ENCODE assay signal across 7 mouse cellular contexts in genomic region chr16:4267857-4268666, GRCm38 (mm10). TPM values are rescaled to one million over a fixed set of nuclear protein-coding genes. Genes with fewer than 3 reads are reported as not detected.
DNase-seq lines count a peak whose midpoint lies in the region; ATAC-seq and TF ChIP-seq lines count a peak whose summit lies in the region.

No protein-coding gene starts in this region.

- peak overlapping the region; percentile 56 for H3K9ac ChIP-seq in limb, embryonic 14.5 days (ENCODE audit: low read depth, low read length, severe bottlenecking)
- peak overlapping the region; percentile 65 for H3K9ac ChIP-seq in midbrain, embryonic 16.5 days (ENCODE audit: low read depth, low read length)

- H3K36me3 ChIP-seq in embryonic facial prominence, embryonic 10.5 days (replicated peaks): no peaks in the 10 kb centered on the region
- no peaks in the 10 kb centered on the region for H3K36me3 ChIP-seq in limb, embryonic 14.5 days (ENCODE audit: control insufficient read depth, insufficient read depth, low read length)
- no peaks in the 10 kb centered on the region for H3K36me3 ChIP-seq in midbrain, embryonic 16.5 days (ENCODE audit: control insufficient read depth, insufficient read depth, low read length)

- H3K4me1 ChIP-seq in embryonic facial prominence, embryonic 10.5 days: peaks cover 10% of the 10 kb centered on the region
- peaks cover 17% of the 10 kb centered on the region for H3K4me1 ChIP-seq in limb, embryonic 14.5 days (ENCODE audit: control insufficient read depth, insufficient read depth, low read length)
- peaks cover 3% of the 10 kb centered on the region; the same call in 1 of the 2 replicates for H3K4me1 ChIP-seq in midbrain, embryonic 16.5 days (ENCODE audit: control insufficient read depth, insufficient read depth, low read length)

- H3K27me3 ChIP-seq in embryonic facial prominence, embryonic 10.5 days (replicated peaks; ENCODE audit: low read depth, poor library complexity, severe bottlenecking): peaks cover 16% of the 10 kb centered on the region
- H3K27me3 ChIP-seq in limb, embryonic 14.5 days (ENCODE audit: control insufficient read depth, insufficient read depth, low read length): no peaks in the 10 kb centered on the region
- no peaks in the 10 kb centered on the region for H3K27me3 ChIP-seq in midbrain, embryonic 16.5 days (ENCODE audit: control insufficient read depth, insufficient read depth, low read depth, low read length)

- ATAC-seq in limb, embryonic 14.5 days (ENCODE audit: low FRiP score, low read depth): peak; percentile 85
- ATAC-seq in midbrain, embryonic 16.5 days: peak; percentile 75

- peak; percentile 91 for DNase-seq in adrenal gland, postnatal 25 days
- DNase-seq in embryonic facial prominence, embryonic 10.5 days (ENCODE audit: low spot score): peak; percentile 89
- DNase-seq in heart, adult 18-20 months: peak; percentile 88 to 90
- peak; percentile 89 for DNase-seq in kidney, adult 18-20 months
- DNase-seq in limb, embryonic 14.5 days (ENCODE audit: low spot score): peak; percentile 78
- peak; percentile 56 to 82 for DNase-seq in spleen, postnatal 10 days (ENCODE audit: low spot score in 2 of 2)

- peak overlapping the region; percentile 79 for H3K4me2 ChIP-seq in limb, embryonic 14.5 days (replicated peaks; ENCODE audit: low read depth, low read length, severe bottlenecking)
- H3K4me2 ChIP-seq in midbrain, embryonic 16.5 days (ENCODE audit: low read length): peak overlapping the region; percentile 84

- TF ChIP-seq POLR2A in limb, embryonic 14.5 days (IDR thresholded peaks at IDR 0.05; ENCODE audit: borderline replicate concordance, extremely low read depth, insufficient read depth, insufficient read length): no peak

- H3K9me3 ChIP-seq in embryonic facial prominence, embryonic 10.5 days: no peaks in the 10 kb centered on the region
- H3K9me3 ChIP-seq in limb, embryonic 14.5 days (ENCODE audit: control insufficient read depth, low read length): no peaks in the 10 kb centered on the region
- no peaks in the 10 kb centered on the region for H3K9me3 ChIP-seq in midbrain, embryonic 16.5 days (replicated peaks; ENCODE audit: control insufficient read depth, low read length, poor library complexity, severe bottlenecking)

- peak overlapping the region; percentile 74 for H3K27ac ChIP-seq in embryonic facial prominence, embryonic 10.5 days (replicated peaks)
- H3K27ac ChIP-seq in limb, embryonic 14.5 days (replicated peaks; ENCODE audit: low read depth, low read length): no peak overlapping the region
- no peak overlapping the region for H3K27ac ChIP-seq in midbrain, embryonic 16.5 days (ENCODE audit: low read length)

- peak overlapping the region; percentile 61 for H3K4me3 ChIP-seq in embryonic facial prominence, embryonic 10.5 days
- H3K4me3 ChIP-seq in limb, embryonic 14.5 days (replicated peaks; ENCODE audit: low read length): peak overlapping the region; percentile 39
- peak overlapping the region; percentile 39 for H3K4me3 ChIP-seq in midbrain, embryonic 16.5 days (ENCODE audit: low read depth, low read length)

- WGBS in embryonic facial prominence, embryonic 10.5 days: 6% methylated on average over 40 of the region's 40 CpGs
- WGBS in limb, embryonic 14.5 days: 7% methylated on average over 39 of the region's 40 CpGs
- WGBS in midbrain, embryonic 16.5 days: 7% methylated on average over 40 of the region's 40 CpGs

RNA-seq across cellular contexts. Expression of gene Crebbp, which starts 54.3 kb away (rescaled TPM):
- total RNA-seq in adrenal gland, postnatal 25 days (2021): 66.2 and 71.0 TPM in 2 replicates
- 32.3 and 32.4 TPM in 2 replicates for polyA plus RNA-seq in embryonic facial prominence, embryonic 10.5 days (2016; fragmentation: Nextera tagmentation; extraction: Ambion mirVana)
- 10 to 100 TPM; 39.3 to 40.0 TPM for total RNA-seq in heart, adult 18-20 months (2021)
- 31.3 and 36.7 TPM in 2 replicates for polyA plus RNA-seq in limb, embryonic 14.5 days (2012; rRNA removed)
- polyA plus RNA-seq in limb, embryonic 14.5 days (2014; fragmentation: Nextera tagmentation; extraction: Ambion mirVana): 55.7 and 60.5 TPM in 2 replicates
- polyA plus RNA-seq in midbrain, embryonic 16.5 days (2015; fragmentation: Nextera tagmentation; extraction: Ambion mirVana): 34.9 and 39.9 TPM in 2 replicates
